Mouse (Mus musculus): ENCODE measurements at regions not wholly inside any gene's neighbourhood (a gene's known extent, or its start where the extent isn't known, plus 50 kb on each side); places are given as distances from the start of the nearest gene placed in this dataset.
A peak's percentile ranks its signal among the peaks of the same experiment; 100 is the strongest.

- DNase-seq, result no peak
Measured at GRCm38 (mm10) chr12:33717053-33717452, 211.2 kb upstream of the Ferd3l start.

DNA sequence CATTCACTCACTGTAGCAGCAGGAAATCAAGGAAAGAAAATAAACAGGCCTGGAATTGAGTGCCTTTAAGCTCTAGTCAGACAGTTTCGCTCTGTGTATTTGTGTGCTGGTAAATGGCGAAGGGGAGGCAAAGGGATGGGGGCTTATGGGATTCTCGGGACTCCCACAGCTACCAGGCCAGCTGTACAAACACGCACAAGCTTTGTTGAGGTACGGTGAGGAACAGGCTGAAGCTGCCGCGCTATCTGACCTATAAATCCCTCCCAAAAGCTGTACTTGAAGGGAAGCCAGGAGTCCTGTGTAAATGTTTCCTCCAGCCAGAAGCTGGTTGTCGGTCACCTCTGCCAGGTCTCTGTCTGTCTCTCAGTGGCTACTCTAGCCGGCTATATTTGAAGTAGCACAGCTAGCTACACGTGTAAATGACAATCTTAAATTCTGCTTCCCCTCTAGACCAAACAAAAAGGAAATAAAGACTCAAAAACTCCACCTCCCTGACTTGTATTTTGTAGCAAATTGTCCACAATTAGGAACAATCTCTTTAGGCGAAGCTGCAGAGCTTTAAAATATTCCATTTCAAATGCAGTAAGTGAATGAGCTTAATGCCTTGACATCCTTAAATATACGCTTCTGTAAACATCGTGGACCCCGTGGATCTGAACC, 210.5 kb upstream of the Ferd3l start:
- no peak for DNase-seq

- peak; percentile 24 for DNase-seq
Measured at GRCm38 (mm10) chr12:33719063-33719462, 209.2 kb upstream of the Ferd3l start.

- DNase-seq, result no peak
Measured at GRCm38 (mm10) chr12:33731937-33732336, 196.3 kb upstream of the Ferd3l start.

GRCm38 (mm10) chr12:33775563-33776468, 152.4 kb upstream of the Ferd3l start:
- no peak for DNase-seq

- no peak for DNase-seq
Measured at GRCm38 (mm10) chr12:33778477-33778876, 149.7 kb upstream of the Ferd3l start.

DNA sequence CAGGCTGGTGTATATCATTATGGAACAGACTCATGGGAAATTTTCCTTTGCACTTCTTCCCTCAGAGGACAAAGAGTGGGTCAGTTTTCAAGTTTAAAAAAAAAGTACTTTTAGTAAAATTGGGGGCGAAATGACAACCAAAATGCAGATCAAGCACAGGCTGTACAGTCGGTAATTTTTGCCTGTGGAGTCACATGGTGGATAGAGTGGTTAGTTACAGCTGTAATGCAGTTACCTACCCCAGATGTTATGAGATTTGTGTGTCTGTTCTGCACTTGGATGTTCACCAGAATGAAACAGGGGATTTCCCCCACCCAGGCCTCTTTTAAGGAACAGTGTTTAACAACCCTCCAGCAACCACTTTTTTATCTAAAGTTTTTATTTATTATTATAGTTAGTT, 148.3 kb upstream of the Ferd3l start:
- no peak for DNase-seq

GRCm38 (mm10) chr12:33804206-33804791, 123.9 kb upstream of the Ferd3l start:
- no peak for DNase-seq

DNA sequence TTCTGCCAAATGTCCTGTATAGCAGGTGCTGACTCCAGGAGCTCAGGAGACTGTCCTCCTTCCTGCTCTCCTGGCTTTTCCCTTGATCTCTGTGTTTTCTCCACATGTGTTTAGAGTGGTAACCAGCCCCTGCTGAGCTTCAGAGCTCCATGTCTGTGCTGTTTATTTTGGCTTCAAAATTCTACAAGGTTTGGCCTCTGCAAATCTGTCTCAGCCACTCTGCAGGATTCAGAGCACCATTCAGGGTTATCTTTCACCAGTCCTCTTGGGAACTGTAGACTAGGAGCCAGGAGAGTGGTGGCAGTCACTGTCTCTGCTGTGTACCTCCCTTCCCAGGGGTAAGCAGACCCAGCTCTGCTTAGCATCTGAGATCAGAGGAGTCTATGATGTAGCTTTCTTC, 102.7 kb upstream of the Ferd3l start:
- DNase-seq, result no peak

- DNase-seq, result no peak
Measured at GRCm38 (mm10) chr12:33849088-33849487, 79.1 kb upstream of the Ferd3l start.

GRCm38 (mm10) chr12:33851736-33852135, 76.5 kb upstream of the Ferd3l start:
- DNase-seq, result no peak

Measured in lung, postnatal 14 days (tissue).